Mouse (Mus musculus) midbrain, embryonic 14.5 days (tissue): ENCODE data around the gene Slc18b1. TPM values are rescaled to one million over a fixed set of nuclear protein-coding genes. Genes with fewer than 3 reads are reported as not detected.

Experiments used
- ATAC-seq: fragments of 200-750 bp; cut with Nextera tagmentation; 2 replicates; pipeline ENCODE4 v1.8.0; 2017; ENCODE audit warnings: moderate number of reproducible peaks, moderate library complexity; ENCODE audit not compliant: low FRiP score, low TSS enrichment
- DNase-seq: peaks from one replicate; pipeline ENCODE4 v3.0.0-alpha.2; 2015
- H3K27ac ChIP-seq: fragments of 300-500 bp; sonication (generic); replicated peaks from 2 replicates; pipeline ENCODE4 v1.5.1; 2014; ENCODE audit warnings: mild to moderate bottlenecking, low read depth, low read length, moderate library complexity
- H3K27me3 ChIP-seq: fragments of 300-500 bp; sonication (generic); 2 replicates; pipeline ENCODE4 v1.6.1; 2014; ENCODE audit warnings: low read length, control low read depth, mixed read lengths; ENCODE audit not compliant: control insufficient read depth, insufficient read depth
- H3K36me3 ChIP-seq: fragments of 300-500 bp; sonication (generic); 2 replicates; pipeline ENCODE4 v1.6.1; 2014; ENCODE audit warnings: low read length, control low read depth; ENCODE audit not compliant: control insufficient read depth, insufficient read depth
- H3K4me1 ChIP-seq: fragments of 300-500 bp; sonication (generic); 2 replicates; pipeline ENCODE4 v1.6.1; 2014; ENCODE audit warnings: mild to moderate bottlenecking, antibody characterized with exemption, low read length, control low read depth; ENCODE audit not compliant: control insufficient read depth, insufficient read depth
- H3K4me2 ChIP-seq: fragments of 300-500 bp; sonication (generic); 2 replicates; pipeline ENCODE4 v1.6.1; 2014; ENCODE audit warnings: mild to moderate bottlenecking, low read length, moderate library complexity
- H3K4me3 ChIP-seq: fragments of 300-500 bp; sonication (generic); replicated peaks from 2 replicates; pipeline ENCODE4 v1.5.1; 2014; ENCODE audit warnings: low read depth, low read length
- H3K9ac ChIP-seq: fragments of 300-500 bp; sonication (generic); replicated peaks from 2 replicates; pipeline ENCODE4 v1.6.1; 2014; ENCODE audit warnings: mild to moderate bottlenecking, low read length, moderate library complexity
- H3K9me3 ChIP-seq: fragments of 300-500 bp; sonication (generic); 2 replicates; pipeline ENCODE4 v1.6.1; 2016; ENCODE audit warnings: low read length, control low read depth, mixed read lengths; ENCODE audit not compliant: control insufficient read depth
- WGBS: fragments of 180-500 bp; shearing (Covaris S2); extraction: QIAGEN DNeasy Blood & Tissue Kit; methylation state at CpG from one replicate; pipeline ENCODE4 v1.1.7; 2014; 5-methylcytosine and 5-hydroxymethylcytosine counted together
- polyA plus RNA-seq: library from polyadenylated mRNA; unstranded; fragments of >200 nt; fragmentation: Nextera tagmentation; extraction: Ambion mirVana; gene quantifications from 2 replicates; pipeline ENCODE4 v1.2.1, GENCODE M21; 2014

Gene Slc18b1
- 16.4 and 21.2 TPM in 2 replicates for polyA plus RNA-seq

DNA sequence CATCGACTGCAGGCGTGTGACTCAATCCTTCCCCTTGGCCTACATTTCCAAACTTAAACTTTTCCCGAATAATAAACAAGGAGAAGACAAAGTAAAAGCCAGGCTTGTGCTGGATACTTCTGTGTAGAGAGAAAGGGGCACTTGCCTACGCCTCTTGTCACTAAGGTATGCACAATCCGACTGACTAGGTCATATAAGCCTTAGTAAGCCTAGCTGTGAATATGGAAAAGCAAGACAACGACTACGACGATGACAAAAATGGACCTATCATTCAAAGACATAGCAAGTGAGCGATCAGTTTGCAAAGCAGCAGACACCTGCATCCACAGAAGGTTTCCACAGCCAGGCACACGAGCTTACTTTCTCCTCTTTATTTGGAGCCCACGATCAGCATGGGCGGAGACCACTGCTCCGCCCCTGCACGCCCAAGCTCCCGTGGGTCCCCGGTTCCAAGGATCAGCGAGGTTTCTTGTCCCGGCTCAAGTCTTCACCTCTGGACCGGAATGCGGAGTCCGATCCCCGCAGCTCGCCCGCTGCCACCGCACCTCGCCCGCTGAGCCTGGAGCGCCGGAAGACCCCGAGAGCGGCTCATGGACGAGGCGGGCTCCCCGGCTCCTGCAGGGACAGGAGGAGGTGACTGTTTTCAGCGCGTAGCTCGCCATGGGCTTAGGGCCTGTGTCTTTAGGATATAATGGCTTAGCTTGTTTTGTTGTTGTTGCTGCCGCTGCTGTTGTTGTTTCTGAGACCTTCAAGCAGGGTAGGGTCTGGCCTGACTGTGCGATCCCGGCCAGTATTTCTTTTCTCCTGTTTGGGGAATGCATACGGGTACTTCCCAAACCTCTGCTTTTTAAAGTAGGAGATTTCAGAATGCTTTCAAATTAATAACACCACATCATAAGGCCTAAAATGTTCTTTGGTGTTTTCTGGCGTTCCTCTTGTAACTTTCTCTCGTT is at the start of gene Slc18b1:
Slc18b1 (plus strand) TSS at position 436 of the 953 bp plus-strand sequence.
- Histone ChIP-seq H3K36me3 (peaks cover 14% of the 10 kb centered on the region), H3K27ac (peak within 1 kb of the TSS; percentile 76), H3K9ac (peak within 1 kb of the TSS; percentile 87), H3K9me3 (no peaks in the 10 kb centered on the region), H3K4me1 (peaks cover 7% of the 10 kb centered on the region; the same call in 1 of the 2 replicates), H3K4me3 (peak within 1 kb of the TSS; percentile 68), H3K27me3 (no peaks in the 10 kb centered on the region), H3K4me2 (peak within 1 kb of the TSS; percentile 72)
- ATAC-seq (peak; percentile 68; the same call in 1 of the 2 replicates), DNase-seq (peak; percentile 76)
- 2% methylated on average over 43 of the region's 43 CpGs for WGBS

DNA sequence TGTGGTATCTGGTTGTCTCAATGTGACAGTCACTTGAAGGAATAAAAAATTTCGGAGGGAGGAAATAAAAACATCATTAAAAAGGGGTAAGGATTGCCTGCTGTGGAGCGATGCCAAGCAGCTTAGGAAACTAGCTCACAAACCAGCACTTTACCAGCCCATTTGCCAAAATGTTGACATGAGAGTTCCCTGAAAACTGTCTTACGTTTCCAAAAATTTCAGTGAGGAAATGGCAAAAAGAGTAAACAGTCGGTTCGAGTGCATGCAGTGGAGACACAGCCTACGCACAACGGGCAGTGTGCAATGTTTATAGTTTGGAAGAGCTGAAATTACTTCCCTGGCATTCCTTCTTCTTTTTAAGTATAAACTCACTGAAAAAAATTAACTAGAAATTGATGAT is 42.6 kb upstream of the Slc18b1 start:
- DNase-seq = no peak
- ATAC-seq = no peak
- no peak overlapping the region for H3K4me3 ChIP-seq
- 90% methylated on average over 7 of the region's 7 CpGs for WGBS
- no peaks in the 10 kb centered on the region for H3K9me3 ChIP-seq
- no peak overlapping the region for H3K4me2 ChIP-seq
- H3K4me1 ChIP-seq = no peaks in the 10 kb centered on the region
- H3K9ac ChIP-seq = no peak overlapping the region
- no peaks in the 10 kb centered on the region for H3K27me3 ChIP-seq
- no peaks in the 10 kb centered on the region for H3K36me3 ChIP-seq
- no peak overlapping the region for H3K27ac ChIP-seq

GRCm38 (mm10) chr10:23777288-23777945 is 19.4 kb upstream of the Slc18b1 start:
- H3K27me3 ChIP-seq = no peaks in the 10 kb centered on the region
- no peaks in the 10 kb centered on the region for H3K4me1 ChIP-seq
- WGBS = 35% methylated on average over 5 of the region's 5 CpGs
- H3K4me3 ChIP-seq = no peak overlapping the region
- H3K36me3 ChIP-seq = peaks cover 12% of the 10 kb centered on the region
- H3K27ac ChIP-seq = no peak overlapping the region
- ATAC-seq = peak; percentile 49; the same call in 1 of the 2 replicates
- no peak overlapping the region for H3K9ac ChIP-seq
- no peak overlapping the region for H3K4me2 ChIP-seq
- DNase-seq = peak; percentile 76
- H3K9me3 ChIP-seq = no peaks in the 10 kb centered on the region

DNA sequence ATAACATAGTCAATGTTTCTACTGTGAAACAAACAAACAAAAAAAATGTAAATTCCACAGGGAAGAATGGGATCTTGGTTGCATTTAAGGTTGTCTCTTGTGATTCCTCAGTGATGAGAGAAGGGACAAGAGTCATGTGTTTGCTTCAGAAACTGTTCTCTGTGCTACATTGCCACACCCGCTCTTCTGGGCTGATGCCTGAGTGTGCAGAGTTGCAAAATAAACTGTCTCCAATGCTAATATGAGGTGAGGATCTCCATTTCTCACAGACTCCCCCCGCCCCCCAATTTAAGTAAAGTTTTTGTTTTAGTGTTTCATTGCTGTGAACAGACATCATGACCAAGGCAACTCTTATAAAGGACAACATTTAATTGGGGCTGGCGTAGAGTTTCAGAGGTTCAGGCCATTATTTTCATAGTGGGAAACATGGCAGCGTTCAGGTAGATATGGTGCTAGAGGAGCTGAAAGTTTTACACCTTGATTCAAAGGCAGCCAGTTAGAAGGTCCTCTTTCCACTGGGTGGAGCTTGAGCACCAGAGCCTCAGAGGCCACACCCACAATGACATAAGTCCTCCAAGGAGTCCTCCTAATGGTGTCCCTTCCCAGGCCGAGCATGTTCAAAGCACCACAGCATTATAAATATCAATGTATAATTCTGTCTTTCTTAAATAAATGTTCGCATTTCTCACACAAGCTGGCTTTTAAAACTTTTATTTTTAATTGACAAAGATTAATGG is 16.1 kb upstream of the Slc18b1 start:
- 89% methylated on average over 6 of the region's 6 CpGs for WGBS
- Histone ChIP-seq H3K9ac (no peak overlapping the region), H3K27ac (no peak overlapping the region), H3K27me3 (no peaks in the 10 kb centered on the region), H3K9me3 (no peaks in the 10 kb centered on the region), H3K4me1 (peaks cover under 1% of the 10 kb centered on the region), H3K4me3 (no peak overlapping the region), H3K4me2 (no peak overlapping the region), H3K36me3 (peaks cover 43% of the 10 kb centered on the region)
- 0 out of 2 replicates have a peak, but pooled peaks have one; percentile 7 for ATAC-seq
- DNase-seq = no peak

GRCm38 (mm10) chr10:23781760-23782735 is 14.7 kb upstream of the Slc18b1 start:
- H3K9me3 ChIP-seq = no peaks in the 10 kb centered on the region
- DNase-seq (no peak), ATAC-seq (no peak)
- H3K4me2 ChIP-seq = no peak overlapping the region
- no peak overlapping the region for H3K4me3 ChIP-seq
- H3K4me1 ChIP-seq = peaks cover 8% of the 10 kb centered on the region
- H3K27me3 ChIP-seq = no peaks in the 10 kb centered on the region
- no peak overlapping the region for H3K27ac ChIP-seq
- no peak overlapping the region for H3K9ac ChIP-seq
- 89% methylated on average over 11 of the region's 11 CpGs for WGBS
- H3K36me3 ChIP-seq = peaks cover 45% of the 10 kb centered on the region

DNA sequence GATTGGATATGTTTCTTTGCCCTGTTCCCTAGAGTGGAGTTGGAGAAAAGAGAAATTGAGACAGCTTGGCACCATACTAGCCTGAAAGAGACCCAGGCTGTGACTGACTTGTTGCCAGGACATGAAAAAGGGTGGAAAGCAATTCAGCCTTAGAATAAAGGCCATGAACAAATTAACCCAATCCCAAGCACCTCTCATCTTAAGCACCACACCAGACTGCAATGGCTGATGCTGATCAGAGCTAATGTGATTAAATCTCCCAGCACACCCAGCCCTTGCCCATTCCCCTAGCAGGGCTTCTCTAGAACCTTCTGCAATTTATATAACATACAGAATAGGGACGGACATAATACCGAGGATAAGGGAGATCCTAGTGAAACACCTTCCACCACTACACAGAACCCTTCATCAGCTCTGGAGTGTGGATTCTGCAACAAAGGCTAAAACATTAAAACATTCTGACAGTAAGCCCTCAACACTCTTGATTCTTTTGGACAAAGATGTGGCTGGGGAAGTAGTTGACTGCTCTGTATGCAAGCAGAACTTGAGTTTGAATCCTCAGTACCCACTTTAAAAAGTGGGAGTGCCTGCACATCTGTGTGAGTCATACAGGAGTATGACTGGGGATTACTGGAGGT is 13.8 kb upstream of the Slc18b1 start:
- ATAC-seq (no peak), DNase-seq (no peak)
- WGBS = 40% methylated on average over 2 of the region's 2 CpGs
- Histone ChIP-seq H3K9ac (no peak overlapping the region), H3K36me3 (peaks cover 45% of the 10 kb centered on the region), H3K27me3 (no peaks in the 10 kb centered on the region), H3K4me2 (no peak overlapping the region), H3K9me3 (no peaks in the 10 kb centered on the region), H3K27ac (no peak overlapping the region), H3K4me1 (peaks cover 9% of the 10 kb centered on the region), H3K4me3 (no peak overlapping the region)

DNA sequence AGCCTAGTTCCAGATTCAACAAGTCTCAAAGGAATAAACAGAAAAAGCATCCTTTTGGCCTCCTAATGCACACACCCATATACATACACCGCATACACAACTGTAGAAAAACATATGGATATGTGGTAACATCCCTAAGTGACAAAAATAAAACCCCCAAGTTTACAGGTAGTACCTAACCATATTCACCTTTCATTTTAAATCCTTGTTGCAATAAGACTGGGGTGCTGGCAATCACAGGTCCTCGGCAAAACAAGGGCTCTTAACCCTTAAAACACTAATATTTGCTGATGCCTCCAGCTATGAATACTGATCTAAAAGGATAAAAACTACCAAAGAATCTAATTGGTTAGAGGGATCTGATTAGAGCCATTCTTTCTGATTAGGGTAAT is 13.3 kb upstream of the Slc18b1 start:
- no peak for ATAC-seq

More for the DNA sequence above, 13.3 kb upstream of the Slc18b1 start:
- no peak for DNase-seq
- Histone ChIP-seq H3K9me3 (no peaks in the 10 kb centered on the region), H3K27ac (no peak overlapping the region), H3K4me1 (peaks cover 11% of the 10 kb centered on the region), H3K4me2 (no peak overlapping the region), H3K36me3 (peaks cover 45% of the 10 kb centered on the region), H3K4me3 (no peak overlapping the region), H3K9ac (no peak overlapping the region), H3K27me3 (no peaks in the 10 kb centered on the region)
- WGBS = 31% methylated on average over 2 of the region's 2 CpGs
